ENCODE assay signal across 26 mouse cellular contexts in genomic region chr9:28882566-28882965, GRCm38 (mm10).
"Had no signal": no experiment of that assay in that cellular context is flagged by ENCODE, and none has a peak within 500 bp of the region (broad histone marks: within the 10 kb centered on the region; RNA-seq: fewer than 3 reads in every experiment).

No protein-coding gene starts in this region.

- H3K27me3 ChIP-seq: embryonic facial prominence, embryonic 12.5 days; embryonic facial prominence, embryonic 13.5 days; embryonic facial prominence, embryonic 15.5 days; forebrain, embryonic 12.5 days; forebrain, embryonic 13.5 days; forebrain, embryonic 15.5 days had no signal

- DNase-seq: cerebellum, adult 2 months; cerebellum, adult 8-10 months; cerebellum, adult 9-10 months; cerebellum, adult 9-11 months; cerebellum, postnatal 10 days; cerebellum, postnatal 14 days; cerebellum, postnatal 25 days; cerebellum, postnatal 36 days; embryo, embryonic 11 days; forebrain, postnatal 0 days; gastrocnemius, adult 2 months; gastrocnemius, postnatal 10 days; gastrocnemius, postnatal 14 days; gastrocnemius, postnatal 25 days; gastrocnemius, postnatal 36 days; heart, adult 18-20 months; heart, adult 2 months had no signal

- H3K4me1 ChIP-seq: embryonic facial prominence, embryonic 10.5 days; embryonic facial prominence, embryonic 12.5 days; embryonic facial prominence, embryonic 13.5 days; embryonic facial prominence, embryonic 15.5 days; forebrain, embryonic 10.5 days; forebrain, embryonic 12.5 days; forebrain, embryonic 13.5 days; forebrain, embryonic 15.5 days had no signal

- H3K4me3 ChIP-seq: embryonic facial prominence, embryonic 10.5 days; embryonic facial prominence, embryonic 12.5 days; embryonic facial prominence, embryonic 13.5 days; embryonic facial prominence, embryonic 15.5 days; erythroblast, embryonic 14.5 days; forebrain, embryonic 10.5 days; forebrain, embryonic 12.5 days; forebrain, embryonic 13.5 days; forebrain, embryonic 15.5 days; gastrocnemius, adult 2 months; heart, adult 2 months had no signal

- H3K27ac ChIP-seq: embryonic facial prominence, embryonic 10.5 days; embryonic facial prominence, embryonic 12.5 days; embryonic facial prominence, embryonic 13.5 days; embryonic facial prominence, embryonic 15.5 days; forebrain, embryonic 10.5 days; forebrain, embryonic 12.5 days; forebrain, embryonic 13.5 days; forebrain, embryonic 15.5 days; gastrocnemius, adult 2 months; heart, adult 2 months had no signal

- H3K36me3 ChIP-seq: embryonic facial prominence, embryonic 10.5 days; embryonic facial prominence, embryonic 12.5 days; embryonic facial prominence, embryonic 13.5 days; embryonic facial prominence, embryonic 15.5 days; forebrain, embryonic 10.5 days; forebrain, embryonic 12.5 days; forebrain, embryonic 15.5 days had no signal
